Mouse (Mus musculus) brain, embryonic 14.5 days (tissue): ENCODE results near the gene Uncx.

Experiments
- CTCF ChIP-seq: fragments of 200-500 bp; IDR thresholded peaks from 2 replicates; pipeline ENCODE4 v1.5.1; 2012; ENCODE audit warnings: inconsistent platforms, mild to moderate bottlenecking, moderate library complexity, borderline replicate concordance; ENCODE audit not compliant: insufficient read depth, insufficient read length; ENCODE audit errors: extremely low read depth
- POLR2A ChIP-seq: fragments of 200-500 bp; IDR thresholded peaks from 2 replicates; pipeline ENCODE4 v1.6.1; 2012; ENCODE audit warnings: mild to moderate bottlenecking, inconsistent platforms, borderline replicate concordance; ENCODE audit not compliant: poor library complexity, insufficient read depth, insufficient read length, severe bottlenecking; ENCODE audit errors: extremely low read depth

DNA sequence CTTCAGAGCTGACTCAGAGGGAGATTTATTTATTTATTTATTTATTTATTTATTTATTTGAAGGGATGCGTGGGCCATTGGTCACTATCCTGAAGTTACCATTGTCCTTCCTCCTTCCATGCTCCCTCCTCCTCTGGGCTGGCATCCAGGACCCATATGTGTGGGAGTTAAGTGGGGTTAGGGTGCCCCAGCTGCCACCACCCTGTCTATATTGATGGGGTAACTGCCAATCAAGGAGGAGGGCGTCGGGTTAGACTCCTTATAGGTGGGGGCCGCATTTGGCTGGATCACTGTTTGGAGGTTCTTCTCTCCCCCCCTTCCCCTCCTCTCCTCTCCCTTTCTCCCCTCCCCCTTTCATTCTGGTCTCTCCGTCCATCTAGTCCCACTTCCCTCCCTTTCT, 738 bp upstream of the Uncx start:
- TF ChIP-seq CTCF, result no peak
- no peak for TF ChIP-seq POLR2A
